Mouse (Mus musculus) gastrocnemius, adult 8-10 months (tissue): ENCODE data around the gene Ccdc110. TPM values are rescaled to one million over a fixed set of nuclear protein-coding genes. Genes with fewer than 3 reads are reported as not detected.

Experiments used
- DNase-seq, 2 experiments: peaks; one replicate each; pipeline ENCODE4 v3.0.0; 2022; ENCODE audit warnings: low spot score in 2 of 2
- total RNA-seq, 4 experiments: library from RNA; stranded (reverse); gene quantifications; 2 replicates each; pipeline ENCODE4 v1.2.4; 2022

The Ccdc110 gene
- total RNA-seq, 4 experiments from 2014 or later: not detected

- DNase-seq: no peak
These were observed 41.5 kb downstream of the Ccdc110 start for GRCm38 (mm10) chr8:45975837-45976468.

DNA sequence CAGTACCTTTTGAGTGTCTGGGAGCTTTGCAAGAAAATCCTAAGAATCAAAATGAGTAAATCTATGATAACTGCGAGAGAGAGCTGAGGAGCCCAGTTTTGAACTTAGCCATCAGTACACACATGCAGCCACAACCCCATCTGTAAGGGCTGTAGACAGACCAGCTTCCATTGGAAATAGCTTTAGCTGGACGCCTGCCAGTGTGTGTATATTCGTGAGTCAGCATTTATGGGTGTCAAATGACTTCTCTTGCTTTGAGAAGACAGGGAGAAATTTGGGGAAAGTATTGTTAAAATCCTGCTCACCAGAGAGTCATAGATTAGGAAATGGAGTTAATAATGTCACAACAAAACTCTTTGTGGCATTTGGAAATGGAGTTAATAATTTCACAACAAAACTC is 52.2 kb downstream of the Ccdc110 start:
- DNase-seq: no peak

- DNase-seq: no peak
These were observed 53.8 kb downstream of the Ccdc110 start for GRCm38 (mm10) chr8:45988189-45988588.

- no peak for DNase-seq
These were observed 56.4 kb downstream of the Ccdc110 start for GRCm38 (mm10) chr8:45990631-45991310.

Other genes with a start within 250 kb of the Ccdc110 start
- 100 to 1,000 TPM; 733 to 955 (median 812) TPM for gene Pdlim3, start 49.2 kb upstream of the Ccdc110 start, total RNA-seq
- under 1 TPM; 0.27 to 0.62 (median 0.37) TPM for gene 1700029J07Rik, start 40.6 kb downstream of the Ccdc110 start, total RNA-seq
- 10 to 100 TPM; 37.2 to 41.5 (median 39.0) TPM for gene Ufsp2, start 40.9 kb downstream of the Ccdc110 start, total RNA-seq
- gene Lrp2bp, start 64.7 kb downstream of the Ccdc110 start, total RNA-seq: 1 to 10 TPM; 2.0 to 3.1 (median 2.7) TPM
- 1 to 10 TPM; 2.2 to 3.5 (median 2.7) TPM for gene Ankrd37, start 71.1 kb downstream of the Ccdc110 start, total RNA-seq
- gene Cfap97, start 217.2 kb downstream of the Ccdc110 start, total RNA-seq: 10 to 100 TPM; 13.5 to 17.4 (median 14.5) TPM
- gene Snx25, start 217.5 kb downstream of the Ccdc110 start, total RNA-seq: 1 to 10 TPM; 5.1 to 7.0 (median 6.2) TPM